Mouse (Mus musculus) left cerebral cortex, adult 2 months (tissue): ENCODE data around the gene Plbd2. TPM values are rescaled to one million over a fixed set of nuclear protein-coding genes. Genes with fewer than 3 reads are reported as not detected.

Source experiments
- DNase-seq, 2 experiments: peaks; one replicate each; pipeline ENCODE4 v3.0.0; 2021 to 2022; ENCODE audit warnings: low spot score in 2 of 2, mixed read lengths in 1 of 2; ENCODE audit errors: extremely low spot score in 1 of 2
- H3K27ac ChIP-seq: fragments of 200-600 bp; 2 replicates; pipeline ENCODE4 v1.8.1; 2022
- H3K4me3 ChIP-seq: fragments of 200-600 bp; 2 replicates; pipeline ENCODE4 v1.8.1; 2022
- CTCF ChIP-seq: fragments of 200-600 bp; IDR thresholded peaks from 2 replicates; pipeline ENCODE4 v1.8.1; 2022; ENCODE audit warnings: antibody characterized with exemption, mild to moderate bottlenecking, moderate library complexity
- intact Hi-C: fragments of 180-260 bp; cut with DNase I; formaldehyde crosslinking; loops from one replicate; pipeline ENCODE4 v1.15.1; 2025
- long read RNA-seq, 2 experiments: library from polyadenylated mRNA; stranded (forward); transcript quantifications; one replicate each; pipeline ENCODE4 v2.0.0; 2021; ENCODE audit warnings: borderline mapping rate in 2 of 2
- total RNA-seq, 2 experiments: library from RNA; stranded (reverse); gene quantifications; 2 replicates each; pipeline ENCODE4 v1.2.3; 2021

Plbd2 gene
- total RNA-seq = 10 to 100 TPM; 60.6 to 61.7 TPM
- long read RNA-seq, experiment 1, full-length matches to known transcripts = 30 of 48 reads
- long read RNA-seq, experiment 1, partial matches to known transcripts = 7 of 48 reads
- long read RNA-seq, experiment 1, other reads (novel, unspliced or antisense) = 11 of 48 reads
- long read RNA-seq, experiment 2, full-length matches to known transcripts = 31 of 54 reads
- long read RNA-seq, experiment 2, partial matches to known transcripts = 9 of 54 reads
- long read RNA-seq, experiment 2, other reads (novel, unspliced or antisense) = 14 of 54 reads

GRCm38 (mm10) chr5:120503144-120503795, at the start of gene Plbd2:
Plbd2 (minus strand) TSS chr5:120503625.
- no peak for TF ChIP-seq CTCF
- intact Hi-C loops = loop anchor here (5.0 to 10.0 kb wide), 3 partner anchors 84 to 309 kb away; partner anchors contain the start of genes Iqcd, Oas1c, Oas2 and Tpcn1
- DNase-seq = peak; percentile 77 to 81
- H3K4me3 ChIP-seq = peak within 1 kb of the TSS; percentile 92
- peak within 1 kb of the TSS; percentile 86 for H3K27ac ChIP-seq

GRCm38 (mm10) chr5:120550673-120551072, 47.2 kb upstream of the Plbd2 start:
- no peak overlapping the region for H3K4me3 ChIP-seq
- H3K27ac ChIP-seq = no peak overlapping the region
- no peak for DNase-seq
- TF ChIP-seq CTCF = no peak
- intact Hi-C loops = no loop called here

- H3K4me3 ChIP-seq = no peak overlapping the region
- no peak for DNase-seq
- intact Hi-C loops = no loop called here
- TF ChIP-seq CTCF = no peak
- H3K27ac ChIP-seq = no peak overlapping the region
Measured at GRCm38 (mm10) chr5:120550137-120550536, 46.7 kb upstream of the Plbd2 start.

- intact Hi-C loops = no loop called here
- H3K27ac ChIP-seq = no peak overlapping the region
Measured at GRCm38 (mm10) chr5:120548236-120548850, 44.9 kb upstream of the Plbd2 start.

DNA sequence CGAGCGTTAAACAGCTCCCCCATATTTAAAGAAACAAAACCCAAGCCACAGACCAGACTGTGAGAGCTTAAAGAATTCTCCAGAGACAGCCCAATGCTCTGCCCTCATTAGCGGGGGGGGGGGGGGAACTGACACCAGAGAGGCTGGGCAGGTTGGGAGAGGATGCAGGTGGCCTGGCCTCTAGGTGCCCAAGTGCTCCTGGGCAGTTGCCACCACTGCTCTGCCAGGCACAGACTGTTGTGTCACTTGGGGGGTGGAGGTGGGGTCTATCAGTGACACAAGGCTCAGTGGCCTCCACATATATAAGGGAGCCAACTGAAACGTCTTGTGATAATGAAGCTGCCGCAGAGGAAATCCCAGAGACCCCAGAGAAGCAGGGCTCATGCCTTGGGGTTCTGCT, 33.2 kb upstream of the Plbd2 start:
- H3K27ac ChIP-seq = peak overlapping the region; percentile 59; the same call in 1 of the 2 replicates
- TF ChIP-seq CTCF = no peak

More at GRCm38 (mm10) chr5:120548236-120548850, 44.9 kb upstream of the Plbd2 start:
- no peak for TF ChIP-seq CTCF
- DNase-seq = no peak
- no peak overlapping the region for H3K4me3 ChIP-seq

DNA sequence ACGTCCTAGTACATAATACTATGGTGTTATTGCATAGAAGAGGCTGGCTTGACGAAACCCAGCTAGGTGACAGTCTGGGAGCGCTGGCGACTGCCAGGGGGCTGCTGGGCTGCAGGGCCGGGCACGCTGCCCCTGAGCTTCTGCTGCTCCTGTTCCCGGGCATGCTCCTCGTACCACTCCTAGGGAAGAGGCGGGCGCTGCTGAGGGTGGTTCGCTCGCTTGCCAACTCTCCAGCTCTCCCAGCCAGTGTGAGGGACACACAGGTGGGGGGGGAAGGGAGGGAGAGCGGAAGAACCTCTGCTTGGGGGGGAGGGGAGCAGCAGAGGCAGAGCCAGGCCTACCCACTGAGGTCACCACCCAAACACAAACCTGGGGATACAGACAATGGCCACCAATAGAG, 32.6 kb upstream of the Plbd2 start:
- intact Hi-C loops = no loop called here
- DNase-seq = peak; percentile 47 to 54
- no peak overlapping the region for H3K4me3 ChIP-seq
- peak overlapping the region; percentile 67 for H3K27ac ChIP-seq
- no peak for TF ChIP-seq CTCF

More for the DNA sequence above, 33.2 kb upstream of the Plbd2 start:
- DNase-seq = no peak
- intact Hi-C loops = no loop called here
- no peak overlapping the region for H3K4me3 ChIP-seq

DNA sequence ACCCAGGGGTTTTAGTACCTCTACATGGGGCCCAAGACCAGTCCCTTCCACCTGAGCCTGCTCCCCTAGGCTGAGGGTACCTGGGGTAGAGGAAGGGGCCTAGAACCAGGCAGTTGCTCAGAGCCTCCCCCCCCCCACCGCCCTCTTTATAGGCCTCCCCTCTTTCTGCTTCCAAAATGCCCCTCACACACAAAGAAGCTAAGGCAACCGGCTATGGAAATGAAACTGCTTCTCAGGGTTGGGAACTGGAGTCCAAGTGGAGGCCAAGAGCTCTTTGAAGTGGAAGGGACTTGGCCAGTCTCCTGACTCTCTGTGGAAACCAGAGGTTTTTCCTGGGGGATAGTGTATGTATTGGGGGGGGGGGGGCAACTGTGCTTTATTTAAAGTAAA, 31.3 kb upstream of the Plbd2 start:
- Histone ChIP-seq H3K4me3 (no peak overlapping the region), H3K27ac (no peak overlapping the region; the same call in 1 of the 2 replicates)
- no peak for TF ChIP-seq CTCF
- intact Hi-C loops = no loop called here
- DNase-seq = no peak

DNA sequence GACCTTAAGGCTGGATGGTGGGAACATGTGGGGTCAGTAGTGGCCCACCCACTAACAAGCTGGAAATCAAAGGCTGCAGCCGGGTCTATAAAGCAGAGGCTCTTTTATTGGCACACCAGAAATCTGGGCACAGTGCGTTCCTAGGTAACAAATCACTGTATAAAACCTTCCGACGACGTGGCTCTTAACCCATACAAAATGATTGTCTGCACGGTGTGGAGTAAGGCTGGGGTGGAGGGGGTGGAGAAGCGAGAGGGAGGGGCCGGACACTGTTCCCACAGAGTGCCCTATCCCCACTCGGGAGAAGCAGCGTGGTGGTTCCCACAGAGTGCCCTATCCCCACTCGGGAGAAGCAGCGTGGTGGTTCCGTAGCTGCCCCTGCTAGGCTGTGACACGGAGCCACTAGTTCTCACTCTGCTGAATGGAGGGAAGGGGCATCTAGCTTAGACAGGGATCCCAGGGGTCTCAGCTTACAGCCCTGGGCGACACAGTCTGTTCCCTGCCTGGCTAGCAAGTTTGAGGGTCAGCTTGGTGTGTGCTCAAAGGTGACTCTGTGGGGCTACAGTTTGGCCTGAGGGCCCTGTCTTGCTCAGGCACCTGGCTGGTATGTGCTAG, 30.8 kb upstream of the Plbd2 start:
- intact Hi-C loops = no loop called here

DNA sequence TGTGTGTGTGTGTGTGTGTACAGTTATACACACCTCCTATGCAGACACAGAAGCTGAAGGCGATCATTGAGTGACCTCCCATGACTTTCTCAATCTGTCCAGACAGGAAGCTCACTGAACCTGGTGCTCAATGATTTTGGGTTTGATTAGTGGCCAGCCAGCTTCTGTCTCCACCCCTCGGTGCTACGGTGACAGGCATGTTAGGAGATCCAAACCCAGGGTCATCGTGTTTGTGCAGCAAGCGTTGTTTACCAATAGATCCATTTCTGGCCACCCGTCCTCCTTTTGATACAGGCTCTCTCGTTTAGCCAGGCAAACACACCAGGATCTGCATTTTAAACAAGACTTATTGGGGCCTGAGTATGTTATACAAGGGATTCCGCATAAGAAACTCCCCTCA, 28.2 kb upstream of the Plbd2 start:
- no peak for TF ChIP-seq CTCF
- DNase-seq = no peak
- intact Hi-C loops = no loop called here
- H3K27ac ChIP-seq = no peak overlapping the region
- H3K4me3 ChIP-seq = no peak overlapping the region

More for the DNA sequence above, 30.8 kb upstream of the Plbd2 start:
- Histone ChIP-seq H3K4me3 (no peak overlapping the region), H3K27ac (no peak overlapping the region; the same call in 1 of the 2 replicates)
- no peak for DNase-seq
- no peak for TF ChIP-seq CTCF

GRCm38 (mm10) chr5:120527296-120527964, 24.0 kb upstream of the Plbd2 start:
- Histone ChIP-seq H3K27ac (no peak overlapping the region), H3K4me3 (no peak overlapping the region)
- TF ChIP-seq CTCF = no peak
- DNase-seq = no peak
- intact Hi-C loops = no loop called here

DNA sequence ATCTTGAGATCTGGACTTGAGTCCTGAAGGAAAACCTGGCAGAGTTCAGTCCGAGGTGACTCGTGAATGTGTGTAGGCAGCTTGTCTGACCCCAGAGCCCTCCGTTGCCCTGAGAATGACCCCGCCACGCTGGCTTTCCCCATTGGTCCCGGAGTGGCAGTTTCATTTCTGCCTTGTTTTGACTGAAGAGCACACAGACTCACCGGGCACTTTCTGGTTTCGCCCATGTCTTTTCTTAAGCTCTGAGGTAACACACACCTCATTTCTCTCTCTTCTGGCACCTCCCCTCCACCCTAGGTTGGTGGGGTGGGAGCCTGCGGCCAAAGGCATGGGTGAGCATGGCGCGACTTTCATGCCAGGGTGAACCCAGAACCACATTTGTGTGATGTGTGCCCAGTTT, 22.9 kb upstream of the Plbd2 start:
- no peak for DNase-seq
- Histone ChIP-seq H3K27ac (no peak overlapping the region), H3K4me3 (no peak overlapping the region)
- intact Hi-C loops = no loop called here
- TF ChIP-seq CTCF = no peak

DNA sequence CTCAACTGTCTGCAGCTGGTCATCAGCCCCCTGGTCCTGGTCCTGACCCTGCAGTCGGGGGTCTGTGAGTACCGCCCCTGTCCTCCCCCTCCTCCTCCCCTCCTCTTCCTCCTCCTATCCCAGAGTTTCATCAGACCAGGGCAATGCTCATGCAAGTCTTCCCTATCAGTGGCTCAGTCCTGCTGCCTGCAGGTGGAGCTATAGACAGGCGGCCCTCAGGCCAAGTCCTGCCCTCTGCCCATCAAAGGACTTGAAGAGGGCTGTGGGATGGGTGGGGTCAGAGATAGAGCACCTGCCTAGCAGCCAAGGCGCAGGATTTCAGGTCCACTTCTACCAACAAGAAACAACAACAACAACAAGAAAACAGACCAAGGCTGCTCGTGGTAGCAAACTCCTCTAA, 22.3 kb upstream of the Plbd2 start:
- intact Hi-C loops = no loop called here
- no peak for DNase-seq
- no peak overlapping the region for H3K27ac ChIP-seq
- no peak overlapping the region for H3K4me3 ChIP-seq
- peak; percentile 28 for TF ChIP-seq CTCF
